Mouse (Mus musculus) hindbrain, postnatal 0 days (tissue): ENCODE results near the gene Cryba4. TPM values are rescaled to one million over a fixed set of nuclear protein-coding genes. Genes with fewer than 3 reads are reported as not detected.

Experiments
- ATAC-seq: fragments of 200-750 bp; cut with Nextera tagmentation; 2 replicates; pipeline ENCODE4 v1.8.0; 2017; ENCODE audit warnings: mild to moderate bottlenecking, moderate TSS enrichment, moderate library complexity
- DNase-seq: peaks from one replicate; pipeline ENCODE4 v3.0.0-alpha.2; 2015; ENCODE audit warnings: low spot score
- H3K27ac ChIP-seq: fragments of 300-500 bp; sonication (generic); 2 replicates; pipeline ENCODE4 v1.5.1; 2014; ENCODE audit warnings: mild to moderate bottlenecking
- H3K27me3 ChIP-seq: fragments of 300-500 bp; sonication (generic); 2 replicates; pipeline ENCODE4 v1.6.1; 2014; ENCODE audit warnings: low read length, mixed read lengths; ENCODE audit not compliant: insufficient read depth
- H3K36me3 ChIP-seq: fragments of 300-500 bp; sonication (generic); 2 replicates; pipeline ENCODE4 v1.6.1; 2014; ENCODE audit warnings: low read length, mixed read lengths; ENCODE audit not compliant: insufficient read depth
- H3K4me1 ChIP-seq: fragments of 300-500 bp; sonication (generic); 2 replicates; pipeline ENCODE4 v1.6.1; 2014; ENCODE audit warnings: antibody characterized with exemption, low read length, mixed read lengths; ENCODE audit not compliant: insufficient read depth
- H3K4me2 ChIP-seq: fragments of 300-500 bp; sonication (generic); 2 replicates; pipeline ENCODE4 v1.6.1; 2014; ENCODE audit warnings: low read depth, mild to moderate bottlenecking, low read length, moderate library complexity, mixed read lengths
- H3K4me3 ChIP-seq: fragments of 300-500 bp; sonication (generic); 2 replicates; pipeline ENCODE4 v1.5.1; 2014; ENCODE audit warnings: low read length
- H3K9ac ChIP-seq: fragments of 300-500 bp; sonication (generic); replicated peaks from 2 replicates; pipeline ENCODE4 v1.6.1; 2014; ENCODE audit warnings: mild to moderate bottlenecking, low read length, moderate library complexity, mixed read lengths
- H3K9me3 ChIP-seq: fragments of 300-500 bp; sonication (generic); 2 replicates; pipeline ENCODE4 v1.6.1; 2016; ENCODE audit warnings: low read length, mixed read lengths
- CTCF ChIP-seq: IDR thresholded peaks from 2 replicates; pipeline ENCODE4 v1.5.1; 2016; ENCODE audit warnings: antibody characterized with exemption, control low read depth, low read depth
- WGBS: fragments of 180-500 bp; shearing (Covaris S2); extraction: QIAGEN DNeasy Blood & Tissue Kit; methylation state at CpG from one replicate; pipeline ENCODE4 v1.1.7; 2014; 5-methylcytosine and 5-hydroxymethylcytosine counted together
- polyA plus RNA-seq: library from polyadenylated mRNA; unstranded; fragments of >200 nt; fragmentation: Nextera tagmentation; extraction: Ambion mirVana; gene quantifications from 2 replicates; pipeline ENCODE4 v1.2.1, GENCODE M21; 2015
- total RNA-seq: library from RNA; depleted of rRNA; stranded (reverse); fragments of >200 nt; gene quantifications from 2 replicates; pipeline ENCODE4 v1.2.3, GENCODE M21; 2014

Cryba4 gene
- total and polyA plus RNA-seq, 2 experiments from 2014 or later = 0.26 to 2.4 TPM

DNA sequence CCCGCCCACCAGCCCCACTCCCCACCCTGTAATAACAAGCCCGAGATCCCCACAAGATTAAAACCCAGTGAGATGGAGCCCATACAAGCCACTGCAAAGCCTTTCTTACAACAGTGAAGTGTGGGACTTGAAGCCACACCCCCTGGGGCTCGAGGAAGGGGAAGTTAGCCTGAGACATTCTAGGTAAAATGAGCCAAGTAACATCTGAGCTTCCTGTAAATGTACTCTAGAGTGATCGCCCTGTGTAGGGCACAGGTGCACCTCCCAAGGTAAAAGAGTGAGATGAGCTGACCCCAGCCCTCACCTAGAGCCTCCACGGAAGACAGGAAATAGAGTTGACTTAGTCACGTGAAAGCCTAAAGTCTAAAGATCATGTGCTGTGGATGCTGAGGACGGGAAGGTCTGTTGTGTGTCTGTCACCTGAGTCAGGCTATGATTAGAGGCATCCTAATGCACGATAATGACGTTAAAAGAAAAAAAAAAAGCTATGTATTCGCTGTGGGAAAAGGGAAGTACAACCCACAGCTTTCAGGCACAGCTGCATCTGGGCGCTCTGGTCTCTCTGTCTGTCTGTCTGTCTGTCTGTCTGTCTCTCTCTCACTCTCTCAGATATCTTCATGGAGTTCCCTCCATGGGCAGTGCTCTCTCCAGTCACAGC, 34.8 kb upstream of the Cryba4 start:
- Histone ChIP-seq H3K27ac (no peak overlapping the region), H3K27me3 (no peaks in the 10 kb centered on the region), H3K4me1 (peaks cover 7% of the 10 kb centered on the region), H3K36me3 (no peaks in the 10 kb centered on the region), H3K4me3 (no peak overlapping the region), H3K9me3 (no peaks in the 10 kb centered on the region), H3K4me2 (no peak overlapping the region), H3K9ac (no peak overlapping the region)
- WGBS = 77% methylated on average over 11 of the region's 11 CpGs
- DNase-seq (no peak), ATAC-seq (no peak)
- TF ChIP-seq CTCF = no peak

DNA sequence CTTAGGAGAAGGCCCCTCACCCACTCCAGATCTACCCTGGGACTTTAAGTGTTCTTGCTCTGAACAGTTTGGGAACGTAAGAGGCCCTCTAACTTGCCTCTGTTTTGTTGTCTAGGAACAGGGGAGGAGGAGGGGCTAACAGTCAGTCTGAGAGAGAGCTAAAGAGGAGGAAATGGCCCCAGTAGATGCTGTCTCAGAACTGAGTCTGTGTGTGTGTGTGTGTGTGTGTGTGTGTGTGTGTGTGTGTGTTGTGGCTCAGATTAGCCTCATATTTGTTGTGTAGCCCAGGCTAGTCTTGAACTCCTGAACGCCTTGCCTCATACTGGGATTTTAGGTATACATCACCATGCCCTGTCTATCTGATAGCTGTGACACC, 34.3 kb upstream of the Cryba4 start:
- H3K27me3 ChIP-seq = no peaks in the 10 kb centered on the region
- TF ChIP-seq CTCF = no peak
- peaks cover 3% of the 10 kb centered on the region for H3K4me1 ChIP-seq
- 78% methylated on average over 2 of the region's 2 CpGs for WGBS
- no peak overlapping the region for H3K4me2 ChIP-seq
- ATAC-seq = no peak
- no peak overlapping the region for H3K4me3 ChIP-seq
- no peak overlapping the region for H3K9ac ChIP-seq
- no peaks in the 10 kb centered on the region for H3K36me3 ChIP-seq
- H3K9me3 ChIP-seq = no peaks in the 10 kb centered on the region
- H3K27ac ChIP-seq = no peak overlapping the region
- no peak for DNase-seq

DNA sequence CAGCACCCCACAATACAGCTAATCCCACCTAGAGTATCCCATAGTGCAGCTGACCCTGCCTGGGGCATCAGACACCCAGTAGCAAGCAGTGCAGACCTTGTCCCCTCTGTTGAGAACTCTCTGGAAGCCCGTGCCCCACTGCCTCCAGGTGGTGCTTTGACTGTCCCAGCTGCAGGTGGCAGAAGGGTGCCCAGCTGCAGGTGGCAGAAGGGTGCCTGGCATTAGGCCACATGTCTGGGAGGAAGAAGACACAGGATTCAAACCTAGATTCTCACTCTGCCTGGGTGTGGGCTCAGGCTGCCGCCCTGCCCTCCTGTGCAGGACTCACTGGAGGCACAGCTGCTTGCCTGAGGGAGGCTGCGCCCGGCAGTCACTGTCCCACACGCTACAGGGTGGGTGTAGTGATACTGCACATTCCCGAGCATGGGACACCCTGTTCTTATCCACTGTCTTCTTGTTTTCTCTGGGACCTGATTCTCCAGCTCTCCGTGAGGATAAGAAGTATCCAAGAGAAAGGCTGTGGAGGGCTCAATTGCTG, 33.3 kb upstream of the Cryba4 start:
- Histone ChIP-seq H3K4me2 (no peak overlapping the region), H3K9ac (no peak overlapping the region), H3K36me3 (no peaks in the 10 kb centered on the region), H3K4me1 (peaks cover 3% of the 10 kb centered on the region), H3K27ac (no peak overlapping the region), H3K27me3 (no peaks in the 10 kb centered on the region), H3K4me3 (no peak overlapping the region), H3K9me3 (no peaks in the 10 kb centered on the region)
- 85% methylated on average over 7 of the region's 7 CpGs for WGBS
- ATAC-seq = no peak
- DNase-seq = no peak
- TF ChIP-seq CTCF = no peak

DNA sequence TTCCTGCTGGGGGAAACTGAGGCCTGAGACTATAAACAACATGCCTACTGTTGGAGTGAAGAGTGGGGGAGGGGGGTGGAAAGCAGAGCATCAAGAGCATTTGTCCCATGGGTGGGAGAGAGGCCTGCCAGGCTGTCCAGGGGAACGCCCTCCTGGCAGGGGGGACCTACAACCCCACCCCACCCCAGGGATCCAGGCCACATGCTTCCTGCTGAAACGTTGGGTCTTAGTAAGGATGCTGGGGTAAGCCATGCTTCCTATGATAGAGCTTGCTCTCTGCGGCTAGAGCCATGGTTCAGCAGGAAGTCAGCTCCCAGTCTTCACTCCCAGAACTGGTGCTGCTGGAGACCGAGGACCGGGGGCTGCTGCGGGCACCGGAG, 31.9 kb upstream of the Cryba4 start:
- WGBS = 85% methylated on average over 7 of the region's 7 CpGs
- no peak overlapping the region for H3K4me2 ChIP-seq
- H3K4me3 ChIP-seq = no peak overlapping the region
- H3K4me1 ChIP-seq = peaks cover 3% of the 10 kb centered on the region
- no peak overlapping the region for H3K9ac ChIP-seq
- DNase-seq (no peak), ATAC-seq (no peak)
- TF ChIP-seq CTCF = no peak
- no peak overlapping the region for H3K27ac ChIP-seq
- no peaks in the 10 kb centered on the region for H3K36me3 ChIP-seq
- H3K27me3 ChIP-seq = no peaks in the 10 kb centered on the region
- no peaks in the 10 kb centered on the region for H3K9me3 ChIP-seq

DNA sequence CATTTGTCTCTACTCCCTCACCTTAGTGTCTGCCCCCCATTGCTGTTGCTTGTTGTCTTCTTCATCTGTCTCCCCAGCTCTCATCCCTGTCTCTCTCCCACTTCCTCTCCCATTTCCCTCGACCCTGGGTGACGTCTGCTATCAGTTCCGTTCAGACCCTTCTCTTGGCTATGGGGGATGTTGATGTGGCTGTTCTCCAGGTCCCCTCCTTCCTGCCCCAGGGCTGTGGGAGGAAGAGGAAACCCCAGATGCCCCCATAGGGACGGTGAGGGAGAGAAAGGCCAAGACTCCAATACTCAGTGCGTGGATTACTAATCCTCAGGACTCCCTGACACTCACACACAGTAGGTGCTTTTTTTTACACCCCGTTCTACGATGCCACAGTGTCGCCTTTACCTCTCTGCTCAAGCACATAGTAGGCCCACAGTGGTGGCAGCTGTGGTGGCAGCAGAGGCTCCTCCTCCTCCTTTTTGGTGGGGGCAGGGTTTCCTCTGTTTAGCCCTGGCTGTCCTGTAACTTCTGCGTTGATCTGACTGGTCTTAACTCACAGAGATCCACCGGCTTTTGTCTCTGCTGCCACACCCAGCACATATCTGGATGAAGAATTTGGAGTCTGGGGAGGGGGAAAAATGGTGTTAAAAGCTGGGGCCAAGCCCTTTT, 31.4 kb upstream of the Cryba4 start:
- TF ChIP-seq CTCF = no peak
- Histone ChIP-seq H3K9me3 (no peaks in the 10 kb centered on the region), H3K36me3 (no peaks in the 10 kb centered on the region), H3K4me1 (peaks cover 3% of the 10 kb centered on the region), H3K27me3 (no peaks in the 10 kb centered on the region), H3K4me2 (no peak overlapping the region), H3K4me3 (no peak overlapping the region), H3K9ac (no peak overlapping the region), H3K27ac (no peak overlapping the region)
- ATAC-seq = no peak
- 76% methylated on average over 10 of the region's 10 CpGs for WGBS
- no peak for DNase-seq

DNA sequence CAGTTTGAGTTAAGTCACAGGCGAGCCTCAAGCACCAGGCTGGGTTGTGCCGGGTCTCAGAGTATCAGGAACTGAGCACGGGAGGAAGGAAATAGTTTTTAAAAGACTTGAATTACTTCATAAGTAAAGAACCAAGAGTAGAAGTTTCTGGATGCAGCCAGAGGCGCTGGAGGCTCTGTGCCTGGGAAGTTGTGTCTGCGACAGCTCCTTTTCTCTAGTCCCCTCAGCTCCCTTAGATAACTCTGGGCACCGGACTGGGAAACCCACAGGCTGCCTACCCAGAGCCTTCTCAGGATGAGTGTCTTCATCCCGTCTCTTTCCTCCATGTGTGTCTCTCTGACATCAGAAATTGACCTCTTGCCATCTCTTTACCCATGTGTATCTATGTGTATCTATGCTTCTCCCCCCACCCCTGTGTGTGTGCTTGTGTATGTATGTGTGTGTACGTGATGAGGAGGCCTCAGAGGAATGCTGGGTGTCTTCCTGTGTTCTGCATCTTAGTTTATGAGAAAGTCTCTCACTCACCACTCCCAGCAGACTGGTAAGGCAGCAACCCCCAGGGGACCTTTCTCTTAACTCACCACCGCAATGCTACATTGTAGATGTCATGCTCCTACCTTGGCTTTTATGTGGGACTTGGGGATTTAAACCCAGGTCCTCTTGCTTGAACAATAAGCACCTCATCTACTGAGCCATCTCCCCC, 30.6 kb upstream of the Cryba4 start:
- ATAC-seq = no peak
- no peak for DNase-seq
- WGBS = 75% methylated on average over 9 of the region's 9 CpGs
- Histone ChIP-seq H3K4me2 (no peak overlapping the region), H3K9ac (no peak overlapping the region), H3K9me3 (no peaks in the 10 kb centered on the region), H3K36me3 (no peaks in the 10 kb centered on the region), H3K27me3 (no peaks in the 10 kb centered on the region), H3K4me3 (no peak overlapping the region), H3K4me1 (peaks cover 3% of the 10 kb centered on the region), H3K27ac (no peak overlapping the region)
- no peak for TF ChIP-seq CTCF
